Mouse (Mus musculus) forebrain, postnatal 0 days (tissue): ENCODE data around the gene Arhgap23. TPM values are rescaled to one million over a fixed set of nuclear protein-coding genes. Genes with fewer than 3 reads are reported as not detected.
A peak's percentile ranks its signal among the peaks of the same experiment; 100 is the strongest.

Experiments
- ATAC-seq: fragments of 200-750 bp; cut with Nextera tagmentation; 2 replicates; pipeline ENCODE4 v1.8.0; 2017; ENCODE audit warnings: mild to moderate bottlenecking, moderate library complexity
- DNase-seq: peaks from one replicate; pipeline ENCODE4 v3.0.0-alpha.2; 2015
- H3K27ac ChIP-seq: fragments of 300-500 bp; sonication (generic); 2 replicates; pipeline ENCODE4 v1.5.1; 2014; ENCODE audit warnings: low read depth, mild to moderate bottlenecking, antibody characterized with exemption, low read length, moderate library complexity, mixed read lengths
- H3K27me3 ChIP-seq: fragments of 300-500 bp; sonication (generic); 2 replicates; pipeline ENCODE4 v1.6.1; 2014; ENCODE audit warnings: mild to moderate bottlenecking, low read length, mixed read lengths; ENCODE audit not compliant: insufficient read depth
- H3K36me3 ChIP-seq: fragments of 300-500 bp; sonication (generic); 2 replicates; pipeline ENCODE4 v1.6.1; 2014; ENCODE audit warnings: mild to moderate bottlenecking, moderate library complexity; ENCODE audit not compliant: insufficient read depth
- H3K4me1 ChIP-seq: fragments of 300-500 bp; sonication (generic); 2 replicates; pipeline ENCODE4 v1.6.1; 2014; ENCODE audit warnings: antibody characterized with exemption; ENCODE audit not compliant: insufficient read depth
- H3K4me2 ChIP-seq: fragments of 300-500 bp; sonication (generic); 2 replicates; pipeline ENCODE4 v1.6.1; 2014; ENCODE audit warnings: low read depth, mild to moderate bottlenecking, moderate library complexity
- H3K4me3 ChIP-seq: fragments of 300-500 bp; sonication (generic); 2 replicates; pipeline ENCODE4 v1.5.1; 2014; ENCODE audit warnings: low read depth, low read length, mixed read lengths
- H3K9ac ChIP-seq: fragments of 300-500 bp; sonication (generic); 2 replicates; pipeline ENCODE4 v1.6.1; 2014; ENCODE audit warnings: mild to moderate bottlenecking
- H3K9me3 ChIP-seq: fragments of 300-500 bp; sonication (generic); 2 replicates; pipeline ENCODE4 v1.6.1; 2016; ENCODE audit warnings: low read length
- CTCF ChIP-seq: sonication (generic); IDR thresholded peaks from 2 replicates; pipeline ENCODE4 v1.5.1; 2016; ENCODE audit warnings: antibody characterized with exemption, control low read depth, low read depth
- whole genome bisulfite sequencing: fragments of 180-500 bp; shearing (Covaris S2); extraction: QIAGEN DNeasy Blood & Tissue Kit; methylation state at CpG from one replicate; pipeline ENCODE4 v1.1.7; 2014; 5-methylcytosine and 5-hydroxymethylcytosine counted together
- polyA plus RNA-seq: library from polyadenylated mRNA; unstranded; fragments of >200 nt; fragmentation: Nextera tagmentation; extraction: Ambion mirVana; gene quantifications from 2 replicates; pipeline ENCODE4 v1.2.1, GENCODE M21; 2015
- total RNA-seq: library from RNA; depleted of rRNA; stranded (reverse); fragments of >200 nt; gene quantifications from 2 replicates; pipeline ENCODE4 v1.2.3, GENCODE M21; 2014

Gene Arhgap23
- total and polyA plus RNA-seq, 2 experiments from 2014 or later, result 10.2 to 52.9 TPM

GRCm38 (mm10) chr11:97509715-97510485 is 94.6 kb downstream of the Arhgap23 start:
- Histone ChIP-seq H3K27me3 (no peaks in the 10 kb centered on the region), H3K4me1 (no peaks in the 10 kb centered on the region), H3K27ac (no peak overlapping the region), H3K9me3 (no peaks in the 10 kb centered on the region), H3K9ac (no peak overlapping the region), H3K4me2 (no peak overlapping the region), H3K36me3 (peaks cover 11% of the 10 kb centered on the region; the same call in 1 of the 2 replicates), H3K4me3 (no peak overlapping the region)
- ATAC-seq (peak; percentile 21; the same call in 1 of the 2 replicates), DNase-seq (no peak)
- TF ChIP-seq CTCF, result no peak
- 55% methylated on average over 22 of the region's 24 CpGs for whole genome bisulfite sequencing

DNA sequence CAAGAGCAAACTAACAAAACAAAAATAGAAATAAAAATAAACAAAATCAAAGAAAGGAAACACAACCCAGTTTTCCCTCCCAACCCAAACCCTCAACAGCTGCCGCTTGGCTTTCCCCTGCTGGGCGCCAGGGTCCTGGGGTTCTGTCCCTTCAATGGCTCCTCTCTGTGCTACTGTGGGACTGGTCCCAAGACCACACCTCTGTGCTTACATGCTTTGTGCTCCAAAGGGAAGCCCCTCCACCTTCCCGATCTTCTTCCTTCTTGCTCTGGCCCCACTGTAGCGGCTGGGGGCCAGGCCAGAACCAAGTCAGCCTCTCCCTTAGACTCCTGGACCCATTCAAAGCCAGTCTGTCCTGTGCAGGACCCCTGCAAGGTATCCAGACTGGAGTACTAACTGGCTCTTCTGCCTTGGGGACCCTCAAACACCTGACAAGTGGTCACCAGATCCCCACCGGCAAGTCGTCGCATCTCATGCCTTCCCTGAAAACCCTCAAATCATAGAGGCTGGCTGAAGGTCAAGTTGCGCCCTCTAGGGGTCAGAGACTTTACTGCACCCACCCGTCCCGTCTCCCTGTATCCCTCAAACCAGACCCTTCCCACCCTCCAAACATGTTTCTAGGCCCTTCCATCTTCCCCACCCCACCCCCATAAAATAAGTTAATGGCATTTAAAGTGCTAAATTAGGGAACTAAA is 95.8 kb downstream of the Arhgap23 start:
- H3K4me1 ChIP-seq, result no peaks in the 10 kb centered on the region
- peak; percentile 76 for TF ChIP-seq CTCF
- no peaks in the 10 kb centered on the region for H3K9me3 ChIP-seq
- H3K4me3 ChIP-seq, result no peak overlapping the region
- no peaks in the 10 kb centered on the region for H3K27me3 ChIP-seq
- DNase-seq, result peak; percentile 69
- H3K27ac ChIP-seq, result no peak overlapping the region; the same call in 1 of the 2 replicates
- 27% methylated on average over 10 of the region's 10 CpGs for WGBS
- peak; percentile 36; the same call in 1 of the 2 replicates for ATAC-seq
- H3K36me3 ChIP-seq, result peaks cover 22% of the 10 kb centered on the region
- H3K9ac ChIP-seq, result no peak overlapping the region
- H3K4me2 ChIP-seq, result no peak overlapping the region

DNA sequence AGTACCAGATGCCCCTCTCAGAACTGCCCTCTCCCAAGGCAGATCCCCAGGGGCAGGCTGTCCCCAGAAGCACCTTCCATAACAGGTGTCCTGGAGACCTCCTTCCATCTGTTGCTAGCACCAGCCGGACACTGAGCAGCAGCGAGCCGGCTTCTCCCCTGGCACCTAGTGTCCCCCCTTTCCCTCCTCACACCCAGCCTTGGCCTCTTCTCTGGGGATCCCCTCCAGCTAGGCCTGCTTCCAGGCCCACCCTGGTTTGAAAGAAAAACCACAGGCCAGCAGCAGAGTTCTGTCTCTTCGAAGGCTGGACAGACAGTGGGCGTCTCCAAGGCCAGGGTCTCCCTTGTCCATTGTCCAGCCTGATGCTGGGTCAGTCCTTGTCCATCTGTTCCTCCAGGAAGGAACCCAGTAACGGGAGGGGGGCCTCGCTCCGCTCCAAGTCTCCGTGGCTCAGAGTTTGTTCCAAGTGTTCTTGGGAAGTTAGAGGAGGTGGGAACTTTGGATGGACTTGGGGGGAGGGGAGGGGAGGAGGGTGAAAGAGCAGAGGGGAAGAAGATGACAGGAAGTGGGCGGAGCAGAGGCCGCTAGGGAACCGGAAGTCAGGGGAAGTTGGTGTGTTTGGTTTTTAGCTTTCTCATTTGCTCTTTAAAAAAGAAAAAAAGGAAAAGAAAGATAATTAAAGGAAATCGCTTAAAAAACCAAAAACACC is 96.5 kb downstream of the Arhgap23 start:
- no peak overlapping the region for H3K4me3 ChIP-seq
- H3K9ac ChIP-seq, result no peak overlapping the region
- peak overlapping the region; percentile 10; the same call in 1 of the 2 replicates for H3K4me2 ChIP-seq
- H3K36me3 ChIP-seq, result peaks cover 28% of the 10 kb centered on the region
- ATAC-seq (no peak), DNase-seq (no peak)
- H3K27ac ChIP-seq, result peak overlapping the region; percentile 29; the same call in 1 of the 2 replicates
- TF ChIP-seq CTCF, result no peak
- WGBS, result 56% methylated on average over 13 of the region's 13 CpGs
- H3K9me3 ChIP-seq, result no peaks in the 10 kb centered on the region
- no peaks in the 10 kb centered on the region for H3K27me3 ChIP-seq
- no peaks in the 10 kb centered on the region for H3K4me1 ChIP-seq

- Histone ChIP-seq H3K9me3 (no peaks in the 10 kb centered on the region), H3K4me2 (no peak overlapping the region), H3K36me3 (peaks cover 34% of the 10 kb centered on the region), H3K4me3 (no peak overlapping the region), H3K27ac (no peak overlapping the region), H3K27me3 (no peaks in the 10 kb centered on the region), H3K4me1 (no peaks in the 10 kb centered on the region), H3K9ac (no peak overlapping the region)
- no peak for DNase-seq
- ATAC-seq, result no peak
- WGBS, result 28% methylated on average over 6 of the region's 6 CpGs
- no peak for TF ChIP-seq CTCF
Observed at GRCm38 (mm10) chr11:97512511-97512910, 97.2 kb downstream of the Arhgap23 start.

DNA sequence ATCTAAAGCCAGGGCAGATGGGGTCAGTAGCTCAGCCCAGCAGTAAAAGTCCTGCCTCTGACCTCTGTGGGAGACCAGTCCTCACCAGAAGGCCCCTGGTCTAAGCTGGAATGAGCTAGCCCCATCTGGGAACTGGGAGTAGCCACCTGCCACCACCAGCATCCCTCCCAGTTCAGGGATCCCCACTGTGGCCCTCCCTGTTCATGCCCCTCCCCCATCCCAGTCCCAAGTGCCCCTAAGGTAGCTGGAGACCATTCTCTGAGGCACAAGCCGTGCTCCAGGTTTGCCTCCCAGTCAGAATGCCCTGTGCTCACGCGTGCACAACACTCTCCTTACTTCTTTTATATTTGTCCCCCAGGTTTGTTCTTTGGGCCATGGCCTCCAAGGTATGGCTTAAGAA is 97.7 kb downstream of the Arhgap23 start:
- WGBS, result 80% methylated on average over 3 of the region's 3 CpGs

GRCm38 (mm10) chr11:97520541-97520940 is 105.2 kb downstream of the Arhgap23 start:
- ATAC-seq (no peak), DNase-seq (no peak)
- H3K27ac ChIP-seq, result no peak overlapping the region
- no peaks in the 10 kb centered on the region for H3K4me1 ChIP-seq
- no peaks in the 10 kb centered on the region for H3K9me3 ChIP-seq
- H3K9ac ChIP-seq, result no peak overlapping the region
- peaks cover 96% of the 10 kb centered on the region for H3K36me3 ChIP-seq
- 94% methylated on average over 7 of the region's 7 CpGs for WGBS
- H3K27me3 ChIP-seq, result no peaks in the 10 kb centered on the region
- H3K4me2 ChIP-seq, result no peak overlapping the region
- TF ChIP-seq CTCF, result no peak
- no peak overlapping the region for H3K4me3 ChIP-seq

More for the DNA sequence above, 97.7 kb downstream of the Arhgap23 start:
- Histone ChIP-seq H3K9ac (no peak overlapping the region), H3K4me3 (no peak overlapping the region), H3K4me2 (no peak overlapping the region), H3K4me1 (no peaks in the 10 kb centered on the region), H3K36me3 (peaks cover 40% of the 10 kb centered on the region), H3K27ac (no peak overlapping the region), H3K9me3 (no peaks in the 10 kb centered on the region), H3K27me3 (no peaks in the 10 kb centered on the region)
- DNase-seq (no peak), ATAC-seq (no peak)
- TF ChIP-seq CTCF, result no peak
